Mouse (Mus musculus): ENCODE data around the gene Mmp28. TPM values are rescaled to one million over a fixed set of nuclear protein-coding genes. Genes with fewer than 3 reads are reported as not detected.

The Mmp28 gene
- total RNA-seq, 2 experiments from 2014 or later = 3.8 to 3.9 TPM

DNA sequence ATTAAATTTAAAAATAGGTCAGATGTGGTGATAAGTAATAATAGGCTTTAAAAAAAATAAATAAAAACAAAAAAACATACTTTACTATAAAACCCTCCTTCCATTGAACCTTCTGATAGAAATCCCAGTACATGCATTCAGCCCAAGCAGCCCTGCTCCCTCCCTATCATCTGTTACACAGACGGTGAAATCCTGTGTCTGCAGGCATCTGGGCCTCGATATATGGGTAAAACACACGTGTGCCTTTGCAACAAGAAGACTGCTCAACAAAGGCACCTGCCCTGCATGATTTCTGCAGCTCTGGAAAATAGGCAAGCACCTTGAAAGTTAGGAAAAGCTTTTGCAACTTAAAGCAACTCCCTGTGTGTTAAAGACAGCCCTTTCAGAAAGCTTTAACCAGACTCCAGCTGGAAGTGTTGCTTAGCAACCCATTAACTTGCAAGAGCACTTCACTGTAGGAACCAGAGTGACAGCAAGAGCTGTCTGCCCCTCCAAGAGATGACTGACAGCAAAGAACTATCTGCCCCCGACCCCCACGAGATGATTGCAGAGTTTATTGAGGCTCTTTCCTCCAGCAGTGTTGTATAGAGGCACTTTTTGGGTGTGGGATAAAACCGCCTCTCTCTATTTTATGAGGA, 68.0 kb downstream of the Mmp28 start:
- DNase-seq (ENCODE audit: extremely low spot score in 1 of 2, low spot score in 2 of 2) = no peak
- no peak for TF ChIP-seq CTCF (IDR thresholded peaks at IDR 0.05)
- no peak overlapping the region; the same call in 1 of the 2 replicates for H3K27ac ChIP-seq
- intact Hi-C loops (cut with DNase I) = no loop called here
- H3K4me3 ChIP-seq = no peak overlapping the region

DNA sequence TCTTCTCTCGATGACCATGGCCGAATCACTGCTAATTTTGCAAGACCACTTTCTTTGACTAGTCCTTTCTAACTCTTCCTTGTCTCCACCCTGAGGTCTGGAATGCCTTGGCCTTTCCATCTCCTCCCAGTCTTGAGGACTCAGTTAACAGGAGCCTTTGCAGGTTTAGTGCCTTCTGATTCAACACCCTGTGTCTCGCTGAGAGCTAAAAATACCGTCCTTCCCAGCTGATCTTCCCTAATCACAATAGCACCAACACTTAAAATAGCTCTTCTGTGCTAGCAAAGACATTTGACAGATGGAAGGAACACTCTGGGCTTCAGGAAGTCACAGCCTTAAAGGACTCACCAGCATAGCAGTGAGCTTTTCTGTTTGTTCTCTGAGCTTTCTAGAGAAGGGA, 69.8 kb downstream of the Mmp28 start:
- Histone ChIP-seq H3K27ac (peak overlapping the region; percentile 79), H3K4me3 (no peak overlapping the region)
- intact Hi-C loops (cut with DNase I) = no loop called here
- no peak for DNase-seq (ENCODE audit: extremely low spot score in 1 of 2, low spot score in 2 of 2)
- no peak for TF ChIP-seq CTCF (IDR thresholded peaks at IDR 0.05)

Other genes with a start within 250 kb of the Mmp28 start
- gene Slfn14, start 176.3 kb downstream of the Mmp28 start, total RNA-seq (2021) = not detected
- 100 to 1,000 TPM; 281 to 296 TPM for gene Ap2b1, start 164.0 kb downstream of the Mmp28 start, total RNA-seq (2021)
- gene Pex12, start 160.5 kb downstream of the Mmp28 start, total RNA-seq (2021) = 10 to 100 TPM in 1 of 2 experiments, 1 to 10 TPM in 1; 9.4 to 13.9 TPM
- gene Rasl10b, start 53.9 kb downstream of the Mmp28 start, total RNA-seq (2021) = 100 to 1,000 TPM; 237 to 267 TPM
- not detected for gene Gas2l2, start 33.6 kb downstream of the Mmp28 start, total RNA-seq (2021)
- not detected for gene 1700020L24Rik, start 25.4 kb downstream of the Mmp28 start, total RNA-seq (2021)
- 10 to 100 TPM; 71.9 to 74.1 TPM for gene Taf15, start 10.0 kb upstream of the Mmp28 start, total RNA-seq (2021)
- gene Heatr9, start 59.1 kb upstream of the Mmp28 start, total RNA-seq (2021) = not detected
- not detected for gene Ccl5, start 67.4 kb upstream of the Mmp28 start, total RNA-seq (2021)
- 1 to 10 TPM; 2.6 to 5.2 TPM for gene Ccl9, start 115.6 kb upstream of the Mmp28 start, total RNA-seq (2021)
- 1 to 10 TPM; 1.4 to 1.9 TPM for gene Ccl6, start 130.0 kb upstream of the Mmp28 start, total RNA-seq (2021)
- gene Rpl9-ps1, start 182.6 kb upstream of the Mmp28 start, total RNA-seq (2021) = not detected
- not detected for gene Ccl3, start 186.3 kb upstream of the Mmp28 start, total RNA-seq (2021)
- gene Ccl4, start 199.5 kb upstream of the Mmp28 start, total RNA-seq (2021) = not detected
- not detected for gene Wfdc17, start 240.9 kb upstream of the Mmp28 start, total RNA-seq (2021)
- 1 to 10 TPM; 2.3 TPM for gene Wfdc18, start 245.9 kb upstream of the Mmp28 start, total RNA-seq (2021)

All from left cerebral cortex, adult 2 months (tissue).